Comparison of ENCODE assay signal across 28 mouse cellular contexts in the genomic region with DNA sequence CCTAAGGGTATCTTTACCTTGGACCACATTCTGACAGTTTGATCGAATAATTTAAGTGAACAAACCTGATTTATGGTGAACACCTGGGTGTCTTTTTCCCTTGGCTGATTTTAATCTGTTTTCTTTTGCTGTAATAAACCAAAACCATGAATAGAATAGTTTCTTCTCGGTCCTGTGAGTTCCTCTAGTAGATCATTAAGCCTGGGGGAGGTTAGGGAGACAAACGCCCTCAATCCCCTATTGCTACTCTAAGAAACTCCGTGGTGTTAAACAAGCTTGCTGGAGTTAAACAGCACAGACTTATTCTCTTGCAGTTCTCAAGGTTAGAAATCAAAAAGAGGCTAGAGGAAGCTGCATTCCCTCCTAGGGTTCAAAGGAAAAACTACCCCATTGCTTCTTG.
"Had no signal": no experiment of that assay in that cellular context is flagged by ENCODE, and none has a peak within 500 bp of the region (broad histone marks: within the 10 kb centered on the region; RNA-seq: fewer than 3 reads in every experiment).

No protein-coding gene starts in this region.

- H3K27me3 ChIP-seq: embryonic facial prominence, embryonic 12.5 days; embryonic facial prominence, embryonic 13.5 days; embryonic facial prominence, embryonic 15.5 days; forebrain, embryonic 12.5 days; forebrain, embryonic 13.5 days; forebrain, embryonic 15.5 days had no signal

- DNase-seq: cerebellum, adult 2 months; cerebellum, adult 8-10 months; cerebellum, adult 9-10 months; cerebellum, adult 9-11 months; cerebellum, postnatal 10 days; cerebellum, postnatal 14 days; cerebellum, postnatal 25 days; cerebellum, postnatal 36 days; embryo, embryonic 11 days; forebrain, postnatal 0 days; gastrocnemius, adult 2 months; gastrocnemius, postnatal 10 days; gastrocnemius, postnatal 14 days; gastrocnemius, postnatal 25 days; gastrocnemius, postnatal 36 days; heart, adult 18-20 months; heart, adult 2 months had no signal

- H3K27ac ChIP-seq: embryonic facial prominence, embryonic 10.5 days; embryonic facial prominence, embryonic 12.5 days; embryonic facial prominence, embryonic 13.5 days; embryonic facial prominence, embryonic 15.5 days; forebrain, embryonic 10.5 days; forebrain, embryonic 12.5 days; forebrain, embryonic 13.5 days; forebrain, embryonic 15.5 days; gastrocnemius, adult 2 months; heart, adult 2 months had no signal

- H3K9me3 ChIP-seq: embryonic facial prominence, embryonic 10.5 days; embryonic facial prominence, embryonic 12.5 days; embryonic facial prominence, embryonic 13.5 days; embryonic facial prominence, embryonic 15.5 days; forebrain, embryonic 10.5 days; forebrain, embryonic 12.5 days; forebrain, embryonic 13.5 days; forebrain, embryonic 15.5 days had no signal

- H3K36me3 ChIP-seq: embryonic facial prominence, embryonic 10.5 days; embryonic facial prominence, embryonic 12.5 days; embryonic facial prominence, embryonic 13.5 days; embryonic facial prominence, embryonic 15.5 days; forebrain, embryonic 10.5 days; forebrain, embryonic 12.5 days; forebrain, embryonic 15.5 days had no signal

- H3K4me2 ChIP-seq: embryonic facial prominence, embryonic 12.5 days; embryonic facial prominence, embryonic 13.5 days; embryonic facial prominence, embryonic 15.5 days; forebrain, embryonic 12.5 days; forebrain, embryonic 13.5 days; forebrain, embryonic 15.5 days had no signal

- H3K4me3 ChIP-seq: embryonic facial prominence, embryonic 10.5 days; embryonic facial prominence, embryonic 12.5 days; embryonic facial prominence, embryonic 13.5 days; embryonic facial prominence, embryonic 15.5 days; erythroblast, embryonic 14.5 days; forebrain, embryonic 10.5 days; forebrain, embryonic 12.5 days; forebrain, embryonic 13.5 days; forebrain, embryonic 15.5 days; gastrocnemius, adult 2 months; heart, adult 2 months had no signal

- ATAC-seq: forebrain, embryonic 13.5 days; forebrain, embryonic 14.5 days; forebrain, embryonic 15.5 days; forebrain, embryonic 16.5 days; forebrain, postnatal 0 days had no signal

- H3K4me1 ChIP-seq: embryonic facial prominence, embryonic 10.5 days; forebrain, embryonic 10.5 days; forebrain, embryonic 12.5 days had no signal

- H3K9ac ChIP-seq: embryonic facial prominence, embryonic 12.5 days; embryonic facial prominence, embryonic 13.5 days; embryonic facial prominence, embryonic 15.5 days; forebrain, embryonic 12.5 days; forebrain, embryonic 13.5 days; forebrain, embryonic 15.5 days; forebrain, postnatal 0 days had no signal
